Mouse (Mus musculus): ENCODE data around the gene Rasal2. TPM values are rescaled to one million over a fixed set of nuclear protein-coding genes. Genes with fewer than 3 reads are reported as not detected.
A peak's percentile ranks its signal among the peaks of the same experiment; 100 is the strongest.

Rasal2 gene
- polyA plus RNA-seq, 1 experiment from 2014 or later, result 8.8 TPM

GRCm38 (mm10) chr1:157169292-157169691 is 243.1 kb downstream of the Rasal2 start:
- WGBS, result 83% methylated on average over 8 of the region's 8 CpGs
- ATAC-seq (ENCODE audit: insufficient read depth, low FRiP score), result no peak
- H3K9me3 ChIP-seq (replicated peaks; ENCODE audit: control insufficient read depth, low read length), result no peaks in the 10 kb centered on the region

GRCm38 (mm10) chr1:157168891-157169290 is 243.5 kb downstream of the Rasal2 start:
- Histone ChIP-seq H3K36me3 (ENCODE audit: control insufficient read depth, insufficient read depth, low read length) (no peaks in the 10 kb centered on the region), H3K9ac (ENCODE audit: low read length) (no peak overlapping the region), H3K4me3 (replicated peaks; ENCODE audit: low read length) (no peak overlapping the region), H3K27ac (ENCODE audit: low read length) (no peak overlapping the region), H3K9me3 (replicated peaks; ENCODE audit: control insufficient read depth, low read length) (no peaks in the 10 kb centered on the region), H3K4me2 (ENCODE audit: low read depth, low read length) (no peak overlapping the region), H3K4me1 (ENCODE audit: control insufficient read depth, insufficient read depth, low read length) (no peaks in the 10 kb centered on the region), H3K27me3 (ENCODE audit: control insufficient read depth, insufficient read depth, low read length) (no peaks in the 10 kb centered on the region)
- no peak for ATAC-seq (ENCODE audit: insufficient read depth, low FRiP score)
- WGBS, result 81% methylated on average over 7 of the region's 7 CpGs

More at GRCm38 (mm10) chr1:157169292-157169691, 243.1 kb downstream of the Rasal2 start:
- no peaks in the 10 kb centered on the region for H3K4me1 ChIP-seq (ENCODE audit: control insufficient read depth, insufficient read depth, low read length)
- no peak overlapping the region for H3K9ac ChIP-seq (ENCODE audit: low read length)
- H3K4me2 ChIP-seq (ENCODE audit: low read depth, low read length), result no peak overlapping the region
- no peak overlapping the region for H3K27ac ChIP-seq (ENCODE audit: low read length)
- no peaks in the 10 kb centered on the region for H3K27me3 ChIP-seq (ENCODE audit: control insufficient read depth, insufficient read depth, low read length)
- H3K4me3 ChIP-seq (replicated peaks; ENCODE audit: low read length), result no peak overlapping the region
- no peaks in the 10 kb centered on the region for H3K36me3 ChIP-seq (ENCODE audit: control insufficient read depth, insufficient read depth, low read length)

- no peaks in the 10 kb centered on the region for H3K4me1 ChIP-seq (ENCODE audit: control insufficient read depth, insufficient read depth, low read length)
- no peaks in the 10 kb centered on the region for H3K36me3 ChIP-seq (ENCODE audit: control insufficient read depth, insufficient read depth, low read length)
- H3K27ac ChIP-seq (ENCODE audit: low read length), result no peak overlapping the region
- no peak overlapping the region for H3K4me2 ChIP-seq (ENCODE audit: low read depth, low read length)
- no peak overlapping the region for H3K4me3 ChIP-seq (replicated peaks; ENCODE audit: low read length)
- H3K9ac ChIP-seq (ENCODE audit: low read length), result no peak overlapping the region
- H3K9me3 ChIP-seq (replicated peaks; ENCODE audit: control insufficient read depth, low read length), result no peaks in the 10 kb centered on the region
- no peak for ATAC-seq (ENCODE audit: insufficient read depth, low FRiP score)
- no peaks in the 10 kb centered on the region for H3K27me3 ChIP-seq (ENCODE audit: control insufficient read depth, insufficient read depth, low read length)
Observed at GRCm38 (mm10) chr1:157153781-157154180, 258.6 kb downstream of the Rasal2 start.

- 74% methylated on average over 1 of the region's 1 CpGs for WGBS
- ATAC-seq (ENCODE audit: insufficient read depth, low FRiP score), result no peak
- Histone ChIP-seq H3K9ac (ENCODE audit: low read length) (no peak overlapping the region), H3K27ac (ENCODE audit: low read length) (no peak overlapping the region), H3K36me3 (ENCODE audit: control insufficient read depth, insufficient read depth, low read length) (no peaks in the 10 kb centered on the region), H3K4me2 (ENCODE audit: low read depth, low read length) (no peak overlapping the region), H3K4me3 (replicated peaks; ENCODE audit: low read length) (no peak overlapping the region), H3K9me3 (replicated peaks; ENCODE audit: control insufficient read depth, low read length) (no peaks in the 10 kb centered on the region), H3K4me1 (ENCODE audit: control insufficient read depth, insufficient read depth, low read length) (no peaks in the 10 kb centered on the region), H3K27me3 (ENCODE audit: control insufficient read depth, insufficient read depth, low read length) (no peaks in the 10 kb centered on the region)
Observed at GRCm38 (mm10) chr1:157150107-157150506, 262.3 kb downstream of the Rasal2 start.

- Histone ChIP-seq H3K27ac (ENCODE audit: low read length) (no peak overlapping the region), H3K9ac (ENCODE audit: low read length) (no peak overlapping the region), H3K27me3 (ENCODE audit: control insufficient read depth, insufficient read depth, low read length) (no peaks in the 10 kb centered on the region), H3K4me3 (replicated peaks; ENCODE audit: low read length) (no peak overlapping the region), H3K4me1 (ENCODE audit: control insufficient read depth, insufficient read depth, low read length) (no peaks in the 10 kb centered on the region), H3K9me3 (replicated peaks; ENCODE audit: control insufficient read depth, low read length) (no peaks in the 10 kb centered on the region), H3K4me2 (ENCODE audit: low read depth, low read length) (no peak overlapping the region), H3K36me3 (ENCODE audit: control insufficient read depth, insufficient read depth, low read length) (no peaks in the 10 kb centered on the region)
- WGBS, result 92% methylated on average over 3 of the region's 3 CpGs
- no peak for ATAC-seq (ENCODE audit: insufficient read depth, low FRiP score)
Observed at GRCm38 (mm10) chr1:157144621-157145020, 267.8 kb downstream of the Rasal2 start.

- H3K27me3 ChIP-seq (ENCODE audit: control insufficient read depth, insufficient read depth, low read length), result no peaks in the 10 kb centered on the region
- H3K36me3 ChIP-seq (ENCODE audit: control insufficient read depth, insufficient read depth, low read length), result no peaks in the 10 kb centered on the region
- no peak overlapping the region for H3K4me3 ChIP-seq (replicated peaks; ENCODE audit: low read length)
- H3K9ac ChIP-seq (ENCODE audit: low read length), result no peak overlapping the region
- no peak overlapping the region for H3K4me2 ChIP-seq (ENCODE audit: low read depth, low read length)
- no peak for ATAC-seq (ENCODE audit: insufficient read depth, low FRiP score)
- H3K9me3 ChIP-seq (replicated peaks; ENCODE audit: control insufficient read depth, low read length), result no peaks in the 10 kb centered on the region
- H3K4me1 ChIP-seq (ENCODE audit: control insufficient read depth, insufficient read depth, low read length), result no peaks in the 10 kb centered on the region
- 29% methylated on average over 7 of the region's 7 CpGs for WGBS
- H3K27ac ChIP-seq (ENCODE audit: low read length), result no peak overlapping the region
Observed at GRCm38 (mm10) chr1:157143326-157143932, 269.0 kb downstream of the Rasal2 start.

GRCm38 (mm10) chr1:157141014-157141413 is 271.4 kb downstream of the Rasal2 start:
- no peak overlapping the region for H3K27ac ChIP-seq (ENCODE audit: low read length)
- H3K27me3 ChIP-seq (ENCODE audit: control insufficient read depth, insufficient read depth, low read length), result no peaks in the 10 kb centered on the region
- no peak overlapping the region for H3K9ac ChIP-seq (ENCODE audit: low read length)
- H3K36me3 ChIP-seq (ENCODE audit: control insufficient read depth, insufficient read depth, low read length), result no peaks in the 10 kb centered on the region
- H3K4me1 ChIP-seq (ENCODE audit: control insufficient read depth, insufficient read depth, low read length), result peaks cover 2% of the 10 kb centered on the region; the same call in 1 of the 2 replicates
- H3K4me3 ChIP-seq (replicated peaks; ENCODE audit: low read length), result no peak overlapping the region
- WGBS, result 82% methylated on average over 3 of the region's 3 CpGs
- no peaks in the 10 kb centered on the region for H3K9me3 ChIP-seq (replicated peaks; ENCODE audit: control insufficient read depth, low read length)
- no peak overlapping the region for H3K4me2 ChIP-seq (ENCODE audit: low read depth, low read length)
- ATAC-seq (ENCODE audit: insufficient read depth, low FRiP score), result no peak

GRCm38 (mm10) chr1:157137854-157138241 is 274.5 kb downstream of the Rasal2 start:
- Histone ChIP-seq H3K9ac (ENCODE audit: low read length) (no peak overlapping the region), H3K27me3 (ENCODE audit: control insufficient read depth, insufficient read depth, low read length) (no peaks in the 10 kb centered on the region), H3K27ac (ENCODE audit: low read length) (no peak overlapping the region), H3K4me2 (ENCODE audit: low read depth, low read length) (no peak overlapping the region), H3K4me3 (replicated peaks; ENCODE audit: low read length) (no peak overlapping the region), H3K36me3 (ENCODE audit: control insufficient read depth, insufficient read depth, low read length) (no peaks in the 10 kb centered on the region), H3K9me3 (replicated peaks; ENCODE audit: control insufficient read depth, low read length) (no peaks in the 10 kb centered on the region), H3K4me1 (ENCODE audit: control insufficient read depth, insufficient read depth, low read length) (peaks cover 2% of the 10 kb centered on the region; the same call in 1 of the 2 replicates)
- no peak for ATAC-seq (ENCODE audit: insufficient read depth, low FRiP score)
- 62% methylated on average over 1 of the region's 1 CpGs for WGBS

- WGBS, result 80% methylated on average over 9 of the region's 9 CpGs
- Histone ChIP-seq H3K9ac (ENCODE audit: low read length) (no peak overlapping the region), H3K27ac (ENCODE audit: low read length) (no peak overlapping the region), H3K9me3 (replicated peaks; ENCODE audit: control insufficient read depth, low read length) (no peaks in the 10 kb centered on the region), H3K36me3 (ENCODE audit: control insufficient read depth, insufficient read depth, low read length) (no peaks in the 10 kb centered on the region), H3K4me3 (replicated peaks; ENCODE audit: low read length) (no peak overlapping the region), H3K4me2 (ENCODE audit: low read depth, low read length) (no peak overlapping the region), H3K4me1 (ENCODE audit: control insufficient read depth, insufficient read depth, low read length) (peaks cover 2% of the 10 kb centered on the region; the same call in 1 of the 2 replicates), H3K27me3 (ENCODE audit: control insufficient read depth, insufficient read depth, low read length) (no peaks in the 10 kb centered on the region)
- 0 out of 2 replicates have a peak, but pooled peaks have one; percentile 29 for ATAC-seq (ENCODE audit: insufficient read depth, low FRiP score)
Observed at GRCm38 (mm10) chr1:157137132-157137853, 275.1 kb downstream of the Rasal2 start.

All from stomach, embryonic 16.5 days (tissue).